Mouse (Mus musculus) Patski (cell line): ENCODE measurements around the gene Plaur. TPM values are rescaled to one million over a fixed set of nuclear protein-coding genes. Genes with fewer than 3 reads are reported as not detected.
"Not testable (repeated sequence)": the region's sequence is repeated elsewhere in the genome, so short reads cannot be mapped to it uniquely, and the experiment has no call there.

ENCODE experiments used
- ATAC-seq: fragments of 100-300 bp; one replicate; pipeline ENCODE4 v1.8.0; 2021
- CTCF ChIA-PET: fragments of 350-600 bp; sonication (Branson Sonifier 250); formaldehyde crosslinking; loops from one replicate; lab custom pipeline; 2022; ENCODE audit warnings: inconsistent platforms; lab: Charles Lee
- POLR2A ChIA-PET: fragments of 350-600 bp; sonication (Branson Sonifier 250); formaldehyde crosslinking; loops from one replicate; lab custom pipeline; 2022; ENCODE audit warnings: antibody characterized with exemption, inconsistent platforms; lab: Charles Lee
- DNase-seq: peaks from one replicate; pipeline ENCODE4 v3.0.0-alpha.2; 2011; ENCODE audit warnings: low read depth, low spot score
- H3K27me3 ChIP-seq: fragments of 371-371 bp; one replicate; pipeline ENCODE4 v1.5.1; 2021
- CTCF ChIP-seq: fragments of 100-300 bp; IDR thresholded peaks from one replicate; pipeline ENCODE4 v1.5.1; 2021
- in situ Hi-C: fragments of 300-500 bp; cut with MboI; formaldehyde crosslinking; loops from 3 replicates; pipeline ENCODE4 v1.11.1; 2018; ENCODE audit warnings: low pct_unique_long_range_greater_than_20kb, mixed read lengths
- polyA plus RNA-seq: library from polyadenylated mRNA; unstranded; gene quantifications from one replicate; pipeline ENCODE4 v1.2.3, GENCODE M21; 2021

Plaur gene
- polyA plus RNA-seq, 1 experiment from 2014 or later = 87.9 TPM

- no peaks in the 10 kb centered on the region for H3K27me3 ChIP-seq
- no peak for TF ChIP-seq CTCF
- ChIA-PET CTCF (interaction anchor here (1.5 to 2.1 kb wide), 2 partner anchors 31 to 63 kb away, joined by 5 to 9 read pairs; no protein-coding TSS in a partner anchor), POLR2A (interaction anchor here (1.2 kb wide), 2 partner anchors 13 to 19 kb away, joined by 3 read pairs; no protein-coding TSS in a partner anchor)
- DNase-seq (no peak), ATAC-seq (no peak)
- in situ Hi-C loops = no loop called here
These were observed 42.6 kb downstream of the Plaur start for GRCm38 (mm10) chr7:24504868-24505267.

GRCm38 (mm10) chr7:24505447-24506064 is 43.3 kb downstream of the Plaur start:
- ATAC-seq = no peak
- H3K27me3 ChIP-seq = no peaks in the 10 kb centered on the region
- ChIA-PET CTCF (interaction anchor here (1.5 to 2.1 kb wide), 2 partner anchors 32 to 64 kb away, joined by 5 to 9 read pairs; no protein-coding TSS in a partner anchor), POLR2A (interaction anchor here (0.7 to 2.5 kb wide), 4 partner anchors 13 to 26 kb away, joined by 3 to 11 read pairs (median 3); partner anchors contain the start of gene Irgq)
- in situ Hi-C loops = no loop called here
- DNase-seq = no peak
- TF ChIP-seq CTCF = no peak

GRCm38 (mm10) chr7:24506065-24506459 is 43.8 kb downstream of the Plaur start:
- no peak for DNase-seq
- no peak for TF ChIP-seq CTCF
- ChIA-PET POLR2A (interaction anchor here (0.6 to 2.5 kb wide), 5 partner anchors 13 to 190 kb away, joined by 3 to 11 read pairs (median 3); partner anchors contain the start of gene Irgq), CTCF (interaction anchor here (1.5 to 2.1 kb wide), 2 partner anchors 33 to 64 kb away, joined by 5 to 9 read pairs; no protein-coding TSS in a partner anchor)
- ATAC-seq = no peak
- H3K27me3 ChIP-seq = no peaks in the 10 kb centered on the region
- in situ Hi-C loops = no loop called here

GRCm38 (mm10) chr7:24506476-24506837 is 44.2 kb downstream of the Plaur start:
- ChIA-PET POLR2A (interaction anchor here (0.6 to 2.5 kb wide), 5 partner anchors 15 to 190 kb away, joined by 3 to 11 read pairs (median 4); partner anchors contain the start of gene Irgq), CTCF (interaction anchor here (1.2 to 2.1 kb wide), 4 partner anchors 24 to 65 kb away, joined by 3 to 9 read pairs (median 5); partner anchors contain the start of gene Irgq)
- no peaks in the 10 kb centered on the region for H3K27me3 ChIP-seq
- peak; percentile 1 for ATAC-seq
- no peak for TF ChIP-seq CTCF
- in situ Hi-C loops = no loop called here
- DNase-seq = peak; percentile 39

GRCm38 (mm10) chr7:24506838-24507725 is 44.8 kb downstream of the Plaur start, which contains the start of gene Zfp428:
TSS of gene Zfp428 (plus strand) at chr7:24507006.
- in situ Hi-C loops = no loop called here
- POLR2A ChIA-PET = interaction anchor here (0.6 to 2.5 kb wide), 13 partner anchors 9 to 383 kb away, joined by 3 to 11 read pairs (median 4); partner anchors contain the start of gene Irgq
- DNase-seq = peak; percentile 53
- TF ChIP-seq CTCF = no peak
- no peaks in the 10 kb centered on the region for H3K27me3 ChIP-seq
- CTCF ChIA-PET = interaction anchor here (1.2 to 2.1 kb wide), 4 partner anchors 11 to 34 kb away, joined by 3 to 9 read pairs (median 6); partner anchors contain the start of gene Irgq
- peak; percentile 90 for ATAC-seq

- TF ChIP-seq CTCF = no peak
- no peaks in the 10 kb centered on the region for H3K27me3 ChIP-seq
- DNase-seq (no peak), ATAC-seq (no peak)
- ChIA-PET POLR2A (interaction anchor here (0.6 to 2.5 kb wide), 10 partner anchors 8 to 384 kb away, joined by 3 to 11 read pairs (median 4); partner anchors contain the start of gene Irgq), CTCF (interaction anchor here (0.6 to 2.1 kb wide), 4 partner anchors 10 to 29 kb away, joined by 3 to 7 read pairs (median 4); partner anchors contain the start of gene Irgq)
- in situ Hi-C loops = no loop called here
These were observed 45.4 kb downstream of the Plaur start for GRCm38 (mm10) chr7:24507726-24508114.

- TF ChIP-seq CTCF = no peak
- POLR2A ChIA-PET = interaction anchor here (1.3 kb wide), 1 partner anchor 9 kb away, joined by 3 read pairs; no protein-coding TSS in a partner anchor
These were observed 50.1 kb downstream of the Plaur start, which contains the start of gene AC161166.1 for GRCm38 (mm10) chr7:24512355-24512754. TSS of gene AC161166.1 (minus strand) at chr7:24512455.

GRCm38 (mm10) chr7:24516319-24516718 is 54.0 kb downstream of the Plaur start:
- POLR2A ChIA-PET = interaction anchor here (1.1 kb wide), 1 partner anchor 9 kb away, joined by 3 read pairs; no protein-coding TSS in a partner anchor
- in situ Hi-C loops = not testable (repeated sequence)

More at GRCm38 (mm10) chr7:24512355-24512754, 50.1 kb downstream of the Plaur start, which contains the start of gene AC161166.1:
- CTCF ChIA-PET = no interaction called here
- DNase-seq (no peak), ATAC-seq (no peak)
- H3K27me3 ChIP-seq = no peaks in the 10 kb centered on the region
- in situ Hi-C loops = no loop called here

GRCm38 (mm10) chr7:24517077-24517476 is 54.8 kb downstream of the Plaur start:
- CTCF ChIA-PET = interaction anchor here (1.5 to 1.8 kb wide), 2 partner anchors 9 to 43 kb away, joined by 5 to 7 read pairs; no protein-coding TSS in a partner anchor
- in situ Hi-C loops = no loop called here
- DNase-seq = no peak

More at GRCm38 (mm10) chr7:24516319-24516718, 54.0 kb downstream of the Plaur start:
- CTCF ChIA-PET = interaction anchor here (1.5 kb wide), 1 partner anchor 42 kb away, joined by 5 read pairs; no protein-coding TSS in a partner anchor
- ATAC-seq, DNase-seq, H3K27me3 ChIP-seq: not testable (repeated sequence)

More at GRCm38 (mm10) chr7:24517077-24517476, 54.8 kb downstream of the Plaur start:
- POLR2A ChIA-PET = interaction anchor here (1.9 kb wide), 1 partner anchor 9 kb away, joined by 8 read pairs; the partner anchor contains the start of gene Zfp428
- no peaks in the 10 kb centered on the region for H3K27me3 ChIP-seq
- ATAC-seq = no peak
- no peak for TF ChIP-seq CTCF
